Mouse (Mus musculus) natural killer cell, adult 2 months (primary cell): ENCODE measurements around the gene Slc24a4.

Source experiments
- DNase-seq, 2 experiments: peaks; one replicate each; pipeline ENCODE4 v3.0.0; 2022; ENCODE audit warnings: low spot score in 2 of 2

Gene Slc24a4

DNA sequence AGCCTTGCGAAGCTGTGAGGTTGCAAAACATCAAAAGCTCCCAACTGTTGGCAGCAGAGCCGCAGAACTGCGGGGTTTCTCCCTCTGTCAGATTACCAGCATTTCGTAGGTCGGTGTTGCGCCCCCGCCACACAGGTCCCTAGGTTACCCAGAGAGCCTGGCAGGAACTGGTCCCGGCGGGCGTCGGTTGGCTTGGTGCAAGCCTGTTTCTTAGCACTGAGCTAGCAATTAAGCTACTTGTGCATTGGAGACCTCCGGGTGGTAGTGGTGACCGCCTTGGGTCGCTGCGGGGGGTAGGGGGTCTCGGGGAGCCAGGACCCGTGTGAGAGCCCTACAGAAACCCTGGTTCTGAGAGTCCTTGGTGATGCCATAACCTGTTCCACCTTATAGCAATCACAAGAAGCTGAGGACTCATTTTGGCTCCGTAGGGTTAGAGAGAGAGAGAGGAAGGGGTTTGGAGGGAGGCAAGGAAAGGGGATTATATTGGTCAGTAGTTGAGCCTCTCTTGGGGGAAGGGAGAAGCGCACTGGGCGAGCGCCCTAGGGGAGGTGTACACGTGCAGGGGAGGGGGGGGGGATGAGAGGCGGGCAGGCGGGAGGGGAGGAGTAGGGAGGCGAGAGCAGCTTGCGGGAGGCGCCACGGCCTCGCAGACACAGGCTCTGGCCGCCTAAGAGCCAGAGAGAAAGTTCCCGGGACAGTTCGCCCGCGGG is at the start of gene Slc24a4:
Gene Slc24a4, plus strand, starts transcription at position 653 of the 710 bp plus-strand sequence.
- no peak for DNase-seq

GRCm38 (mm10) chr12:102082648-102083425 is 45.7 kb upstream of the Slc24a4 start:
- no peak for DNase-seq

GRCm38 (mm10) chr12:102090535-102090934 is 38.0 kb upstream of the Slc24a4 start:
- no peak for DNase-seq

DNA sequence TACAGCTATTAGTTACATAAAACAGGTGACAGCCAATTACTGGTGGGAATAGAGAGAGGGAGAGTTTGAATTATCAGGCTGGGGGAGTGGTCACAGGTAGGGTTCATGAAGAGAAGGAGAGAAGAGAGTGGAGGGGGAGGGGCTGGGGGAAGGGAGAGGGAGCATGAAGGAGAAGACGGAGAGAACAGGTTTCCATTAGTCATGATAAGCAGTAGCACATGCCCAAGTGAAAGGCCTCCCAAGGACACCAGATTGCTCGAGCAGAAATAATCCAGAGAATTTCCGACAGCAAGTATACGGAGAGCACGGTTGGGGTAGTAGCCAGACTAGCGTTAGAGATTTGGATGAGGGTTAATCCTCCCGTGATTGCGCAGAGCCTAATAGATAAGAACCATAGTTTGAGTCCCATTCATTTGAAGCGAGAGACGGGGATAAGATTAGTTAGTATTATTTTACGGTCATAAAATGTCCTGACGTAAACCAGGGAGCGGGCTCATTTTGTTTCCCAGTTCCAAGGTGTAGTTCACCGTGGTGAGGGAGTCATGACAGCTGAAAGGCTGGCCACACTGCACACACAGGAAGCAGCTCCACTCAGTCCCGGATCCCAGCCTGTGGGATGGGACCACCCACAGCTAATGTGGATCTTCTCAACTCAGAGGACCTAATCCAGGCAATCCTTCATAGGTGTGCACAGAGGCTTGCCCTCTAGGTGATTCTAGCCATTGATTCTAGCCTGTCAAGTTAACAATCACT is 36.0 kb upstream of the Slc24a4 start:
- no peak for DNase-seq

GRCm38 (mm10) chr12:102105990-102106389 is 22.5 kb upstream of the Slc24a4 start:
- no peak for DNase-seq

DNA sequence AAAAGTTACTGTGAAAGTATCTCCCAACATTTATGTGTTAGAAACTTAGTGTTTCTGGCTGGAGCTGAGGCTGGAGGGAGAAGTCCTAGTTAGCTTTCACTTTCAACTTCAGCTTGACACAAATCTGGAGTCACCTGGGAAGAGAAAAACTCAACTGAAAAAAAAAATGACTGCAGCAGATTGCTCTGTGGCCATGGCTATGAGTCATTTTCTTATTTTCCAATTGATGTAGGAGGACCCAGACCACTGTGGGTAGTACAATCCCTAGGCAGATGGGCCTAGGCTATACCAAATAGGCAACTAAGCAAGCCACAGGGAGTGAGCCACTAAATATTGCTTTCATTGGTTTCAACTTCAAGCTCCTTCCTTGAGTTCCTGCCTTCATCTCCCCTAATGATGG is 19.7 kb upstream of the Slc24a4 start:
- no peak for DNase-seq

DNA sequence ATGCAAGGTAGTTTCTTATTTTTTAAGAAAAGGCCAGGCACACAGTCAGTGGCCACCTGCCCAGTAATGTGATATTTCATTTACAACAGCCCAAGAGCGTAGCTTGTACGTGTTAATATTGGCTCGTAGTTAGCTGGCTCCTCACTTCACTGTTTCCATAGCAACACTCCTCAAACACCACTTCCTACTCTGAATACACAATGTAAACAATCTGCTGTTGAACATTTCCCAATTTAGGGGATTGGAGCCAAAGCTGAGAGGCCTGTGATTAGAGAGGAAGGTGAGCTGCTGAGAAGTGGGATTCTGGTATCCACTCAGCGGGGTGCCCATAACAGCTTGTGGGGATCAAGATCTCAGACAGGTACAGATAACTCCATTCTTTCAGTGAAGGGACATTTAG is 16.0 kb upstream of the Slc24a4 start:
- DNase-seq: no peak

- no peak for DNase-seq
Observed at GRCm38 (mm10) chr12:102112901-102113300, 15.6 kb upstream of the Slc24a4 start.

DNA sequence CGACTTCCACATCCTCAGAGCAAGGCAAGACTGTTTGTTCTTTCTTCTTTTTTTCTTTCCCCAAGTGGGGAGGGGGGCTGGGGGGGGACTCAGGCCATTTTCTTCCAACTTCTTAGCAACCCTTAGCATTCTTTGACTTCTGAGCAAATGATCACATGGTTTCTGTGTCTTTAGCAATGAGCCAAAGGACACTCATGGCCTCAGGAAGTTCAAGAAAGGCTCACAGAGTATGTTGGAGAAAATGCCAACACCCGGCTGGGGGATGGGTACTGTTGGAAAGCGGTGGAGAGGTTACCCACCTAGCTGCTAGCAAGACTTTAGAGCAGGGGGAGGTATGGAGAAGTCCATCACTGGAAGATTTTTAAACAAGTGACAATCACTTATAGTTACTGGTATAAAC is 15.1 kb upstream of the Slc24a4 start:
- no peak for DNase-seq

DNA sequence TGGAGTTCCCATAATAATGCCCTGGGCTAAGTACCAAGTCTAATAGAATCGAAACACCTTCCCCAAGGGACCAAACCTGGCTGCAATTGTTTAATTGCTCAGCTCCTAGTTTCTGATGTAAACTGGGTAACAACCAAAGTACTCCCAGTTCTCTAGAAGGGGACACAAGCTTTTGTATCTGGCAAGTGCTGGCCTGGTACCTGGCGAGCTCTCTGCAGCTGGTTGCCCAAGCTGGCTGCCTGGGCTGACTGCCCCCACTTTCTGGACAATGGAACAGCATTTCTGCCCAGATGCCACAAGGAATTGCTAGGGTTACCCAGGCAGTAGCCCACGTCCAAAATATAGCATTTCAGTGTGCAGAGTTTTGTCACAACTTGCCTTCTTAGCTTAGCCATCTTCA is 12.0 kb upstream of the Slc24a4 start:
- DNase-seq: no peak

- no peak for DNase-seq
Observed at GRCm38 (mm10) chr12:102118014-102118413, 10.5 kb upstream of the Slc24a4 start.

DNA sequence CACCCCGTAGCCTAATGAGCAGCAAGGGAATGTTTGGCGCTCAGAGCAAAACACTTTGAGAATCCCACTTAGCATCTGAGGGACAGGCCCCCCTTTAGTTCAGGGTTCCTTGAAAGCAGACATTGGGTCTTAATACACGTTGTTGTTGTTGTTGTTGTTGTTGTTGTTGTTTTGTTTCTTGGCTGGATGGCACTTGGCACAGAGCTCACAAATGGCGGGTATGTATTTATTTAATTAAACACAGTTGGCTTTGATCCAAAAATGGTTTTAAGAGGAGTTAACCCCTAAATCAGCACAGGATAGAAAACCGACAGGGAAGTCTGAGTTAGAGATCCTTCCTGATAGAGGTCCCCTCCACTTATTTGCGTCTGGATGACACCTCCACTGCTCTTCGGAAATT is 932 bp upstream of the Slc24a4 start:
- no peak for DNase-seq

GRCm38 (mm10) chr12:102128791-102129507 is 416 bp downstream of the Slc24a4 start:
- DNase-seq: no peak

DNA sequence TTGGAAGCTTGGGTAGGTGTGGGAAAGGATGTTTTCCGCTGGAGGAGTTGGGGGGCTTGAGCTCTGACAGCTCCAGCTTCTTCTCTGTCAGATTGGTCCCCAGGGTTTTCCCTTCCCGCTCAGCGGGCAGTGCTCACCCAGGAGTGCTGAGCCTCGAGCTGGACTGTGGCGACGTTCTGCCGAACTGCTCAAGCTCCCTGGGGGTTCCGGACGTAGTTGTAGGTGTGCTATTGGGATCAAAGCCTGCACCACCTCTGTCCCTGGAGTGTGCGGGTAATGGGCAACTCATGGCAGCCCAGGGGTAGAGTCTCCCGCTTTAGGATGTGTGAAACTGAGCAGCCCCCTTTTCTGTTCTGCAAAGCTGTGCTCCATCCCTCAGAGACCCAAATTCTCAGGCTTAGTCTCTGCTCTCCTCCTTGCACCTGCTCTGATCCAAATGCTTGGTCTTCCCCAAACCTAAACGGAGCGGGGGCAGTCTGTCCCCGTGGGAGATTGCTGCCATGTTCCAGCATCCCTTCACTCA is 1.0 kb downstream of the Slc24a4 start:
- no peak for DNase-seq

DNA sequence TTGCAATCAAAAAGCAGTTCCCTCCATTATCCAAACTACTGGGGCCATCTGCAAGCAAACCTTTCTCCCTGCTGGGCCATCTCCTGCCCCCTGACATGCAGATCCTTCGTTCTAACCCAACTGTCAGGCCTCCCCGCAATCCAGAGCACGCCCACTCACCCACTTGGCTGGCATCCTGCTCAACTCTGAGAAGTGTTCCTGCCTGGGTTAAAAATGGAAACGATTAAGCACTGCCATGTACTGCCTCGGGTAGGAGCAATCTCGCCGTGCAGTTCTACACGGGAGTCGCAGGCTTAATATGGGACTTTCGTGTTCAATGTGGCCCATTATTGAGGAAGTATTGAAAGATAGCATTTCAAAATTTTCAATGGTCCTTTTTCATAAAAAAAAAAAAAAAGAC is 11.2 kb downstream of the Slc24a4 start:
- no peak for DNase-seq

GRCm38 (mm10) chr12:102141330-102141729 is 12.8 kb downstream of the Slc24a4 start:
- DNase-seq: no peak

DNA sequence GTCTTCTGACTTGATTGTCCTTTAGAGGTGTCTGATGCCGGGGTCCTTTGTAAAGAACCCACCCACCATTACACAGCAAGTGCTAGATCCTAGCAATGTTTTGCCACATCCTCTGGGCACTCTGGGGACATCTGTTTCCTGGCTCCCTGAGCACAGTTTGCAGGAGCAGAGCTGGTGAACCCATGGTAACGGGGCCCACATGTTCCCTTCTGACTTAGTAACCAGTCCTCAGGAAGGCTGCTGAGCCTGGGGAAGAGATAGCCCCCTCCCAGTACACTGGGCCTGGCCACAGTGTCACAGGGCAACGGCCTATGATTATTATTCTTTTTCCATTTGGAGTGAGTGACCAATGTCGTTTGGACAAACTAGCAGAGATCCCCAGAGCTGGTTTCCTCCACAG is 19.1 kb downstream of the Slc24a4 start:
- no peak for DNase-seq

DNA sequence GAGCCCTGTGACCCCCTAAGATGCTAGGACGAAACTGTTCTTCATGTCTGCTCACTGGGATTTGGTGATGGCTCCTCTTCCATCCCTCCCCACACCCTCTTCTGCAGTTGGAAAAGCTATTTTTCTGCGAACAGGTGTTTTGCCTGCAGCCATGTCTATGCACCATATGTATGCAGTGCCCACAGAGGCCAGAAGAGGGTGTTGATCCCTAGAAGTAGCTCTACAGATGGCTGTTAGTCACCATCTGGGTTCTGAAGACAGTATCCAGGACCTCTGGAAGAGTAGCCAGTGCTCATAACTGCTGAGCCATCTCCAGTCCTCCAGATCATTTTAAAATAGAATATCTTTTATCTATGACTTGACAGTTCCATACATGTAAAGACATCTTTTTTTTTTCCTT is 20.2 kb downstream of the Slc24a4 start:
- peak in 1 of 2 experiments; percentile 14 for DNase-seq

DNA sequence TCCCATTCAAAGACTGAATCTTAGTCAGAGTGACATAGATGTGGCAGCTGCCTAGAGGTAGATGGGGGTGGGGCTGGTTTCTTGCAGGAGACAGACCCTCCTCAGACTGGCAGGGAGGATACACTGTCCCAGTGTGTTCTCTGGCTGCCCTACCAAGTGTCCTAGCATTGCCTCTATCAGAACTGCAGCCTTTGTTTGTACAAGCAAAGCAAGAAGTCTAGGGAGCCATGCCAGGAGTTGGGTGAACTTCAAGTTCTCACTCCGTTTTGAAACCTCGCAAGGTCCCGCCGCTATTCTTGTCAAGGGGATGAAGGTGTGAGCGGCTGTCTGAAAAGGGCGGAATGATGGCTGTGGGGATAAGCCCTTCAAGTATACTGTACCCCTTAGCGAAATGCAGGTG is 22.7 kb downstream of the Slc24a4 start:
- no peak for DNase-seq

- DNase-seq: no peak
Observed at GRCm38 (mm10) chr12:102153796-102154195, 25.3 kb downstream of the Slc24a4 start.

DNA sequence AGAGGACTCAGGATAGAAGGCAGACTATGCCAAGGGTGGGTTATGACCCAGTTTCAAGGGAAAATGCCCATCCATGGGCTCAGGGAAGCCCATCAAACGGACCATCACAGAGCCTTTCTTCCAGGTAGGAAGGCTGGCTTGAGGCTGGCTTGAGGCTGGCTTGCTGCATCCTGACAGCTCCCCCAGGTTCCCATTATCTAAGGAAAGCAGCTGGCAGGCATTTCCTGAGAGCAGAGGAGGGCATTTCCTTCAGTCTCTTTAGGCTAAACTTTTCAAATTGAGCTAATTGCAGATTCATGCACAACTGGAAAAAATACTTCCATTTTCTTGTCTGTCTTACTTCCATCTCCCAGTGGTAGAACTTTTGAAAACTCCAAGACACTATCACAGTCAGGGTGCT is 26.3 kb downstream of the Slc24a4 start:
- DNase-seq: no peak

GRCm38 (mm10) chr12:102164632-102165031 is 36.1 kb downstream of the Slc24a4 start:
- DNase-seq: no peak
